Mouse (Mus musculus) spleen, postnatal 10 days (tissue): ENCODE measurements around the gene Card14.

ENCODE experiments used
- DNase-seq, 2 experiments: peaks; one replicate each; pipeline ENCODE4 v3.0.0; 2021 to 2022; ENCODE audit warnings: low spot score in 2 of 2

The Card14 gene

DNA sequence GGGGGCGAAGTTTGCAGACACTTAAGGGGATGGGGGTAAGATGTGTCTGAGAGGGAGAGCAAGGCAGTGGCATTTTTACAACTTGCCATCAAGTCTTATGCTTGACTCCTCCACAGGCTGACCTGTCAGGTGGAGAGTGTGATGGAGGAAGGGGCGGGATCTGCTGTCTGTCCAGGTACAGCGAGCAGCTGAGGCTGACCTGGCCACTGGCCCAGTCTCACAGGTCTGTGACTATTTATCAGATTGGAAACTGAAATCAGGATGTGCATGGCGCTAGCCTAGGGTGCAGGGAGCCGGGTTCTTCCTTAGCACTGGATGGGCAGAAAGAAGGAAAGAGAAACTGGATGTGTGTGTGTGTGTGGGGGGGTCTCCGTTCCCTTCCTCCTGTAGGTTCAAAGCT lies 86.6 kb downstream of the Card14 start:
- no peak for DNase-seq
